Mouse (Mus musculus): ENCODE data around the gene Cplane1. TPM values are rescaled to one million over a fixed set of nuclear protein-coding genes. Genes with fewer than 3 reads are reported as not detected.

The Cplane1 gene
- 11.9 TPM for polyA plus RNA-seq (2017; shearing (Covaris generic))

DNA sequence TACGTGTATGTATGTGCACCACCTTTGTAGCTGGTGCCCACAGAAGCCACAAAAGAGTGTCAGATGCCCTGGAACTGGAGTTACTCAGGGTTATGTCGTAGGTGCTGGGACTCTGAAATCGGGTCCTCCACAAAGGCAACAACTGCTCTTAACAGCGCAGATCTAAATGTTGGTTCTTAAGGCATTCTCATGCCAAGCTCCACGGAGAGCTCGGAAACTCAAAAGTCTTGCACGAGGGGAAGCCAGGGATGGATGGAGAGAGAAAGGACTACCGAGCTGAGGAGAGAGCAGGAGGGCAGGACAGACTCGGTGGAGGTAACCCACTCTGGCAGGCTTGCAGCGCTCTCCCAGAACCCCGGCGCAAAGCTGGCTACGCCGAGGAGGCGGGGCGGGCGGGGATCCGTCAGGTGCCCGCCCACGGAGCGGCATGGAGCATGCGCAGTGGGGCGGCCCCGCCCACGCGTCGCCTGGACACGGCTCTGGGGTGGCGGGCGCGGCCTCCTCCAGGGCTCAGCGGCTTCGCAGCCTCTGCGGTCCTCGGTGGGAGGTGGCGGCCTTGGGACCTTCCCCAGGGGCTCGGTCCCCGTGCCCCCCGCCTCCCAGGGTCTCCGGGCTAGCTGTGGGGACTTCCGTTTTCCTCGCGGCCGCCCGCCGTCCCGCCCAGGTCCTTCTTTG, at the start of gene Cplane1:
TSS of gene Cplane1 (plus strand) at position 516 of the 675 bp plus-strand sequence.

Other genes starting within 250 kb of the Cplane1 start
- gene Wdr70, start 69.9 kb upstream of the Cplane1 start, polyA plus RNA-seq (2017; shearing (Covaris generic)) = 43.8 TPM
- 19.4 TPM for gene Nup155, start 59.8 kb upstream of the Cplane1 start, polyA plus RNA-seq (2017; shearing (Covaris generic))